Mouse (Mus musculus) brain, adult 2 months (tissue): Measurements from ENCODE around the gene Nsun5.
A peak's percentile ranks its signal among the peaks of the same experiment; 100 is the strongest.
"Not testable (repeated sequence)": the region's sequence is repeated elsewhere in the genome, so short reads cannot be mapped to it uniquely, and the experiment has no call there.

Experiments used
- DNase-seq: peaks from one replicate; pipeline ENCODE4 v3.0.0; 2011; ENCODE audit warnings: low read depth, low spot score

The Nsun5 gene

DNA sequence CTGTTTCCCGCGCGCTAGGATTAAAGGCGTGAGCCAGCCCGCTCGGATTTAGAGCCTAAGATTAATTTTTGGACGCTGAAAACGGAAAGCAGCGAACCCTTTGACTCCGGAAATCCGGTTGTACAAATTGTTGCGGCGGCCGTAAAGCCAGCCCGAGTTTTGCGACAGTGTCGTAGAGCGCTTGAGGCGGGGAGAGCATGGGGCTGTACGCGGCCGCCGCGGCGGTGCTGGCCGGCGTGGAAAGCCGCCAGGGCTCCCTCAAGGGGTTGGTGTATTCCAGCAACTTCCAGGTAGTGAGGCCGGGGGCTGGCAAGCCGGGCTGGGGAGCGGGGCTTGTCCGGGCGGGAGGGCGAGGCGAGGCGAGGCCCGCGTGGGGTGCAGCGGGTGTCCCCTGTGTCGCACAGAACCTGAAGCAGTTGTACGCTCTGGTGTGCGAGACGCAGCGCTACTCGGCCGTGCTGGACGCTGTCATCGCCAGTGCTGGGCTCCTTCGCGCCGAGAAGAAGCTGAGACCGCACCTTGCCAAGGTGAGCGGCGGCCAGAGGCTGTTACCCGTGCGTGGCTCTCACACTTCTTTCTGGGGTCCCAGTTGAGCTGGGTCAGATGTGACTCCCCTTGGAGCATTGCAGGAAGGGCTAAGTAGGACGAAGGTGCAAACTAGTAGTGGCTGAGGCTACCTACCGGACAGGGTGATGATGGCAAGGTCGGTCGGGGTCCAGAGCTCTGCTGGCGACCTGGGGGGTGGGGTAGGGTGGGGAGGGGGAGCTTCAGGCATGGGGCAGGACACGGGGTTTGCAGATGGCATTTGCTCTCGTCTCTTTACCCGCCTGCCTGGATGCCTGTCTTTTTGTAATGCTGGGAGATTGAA lies at the start of gene Nsun5:
Gene Nsun5, plus strand, starts transcription at position 167 of the 868 bp plus-strand sequence.
- DNase-seq: peak; percentile 98

- DNase-seq: no peak
These were observed 47.6 kb upstream of the Nsun5 start for GRCm38 (mm10) chr5:135322197-135322596.

GRCm38 (mm10) chr5:135326121-135326659 lies 43.6 kb upstream of the Nsun5 start:
- peak; percentile 41 for DNase-seq

DNA sequence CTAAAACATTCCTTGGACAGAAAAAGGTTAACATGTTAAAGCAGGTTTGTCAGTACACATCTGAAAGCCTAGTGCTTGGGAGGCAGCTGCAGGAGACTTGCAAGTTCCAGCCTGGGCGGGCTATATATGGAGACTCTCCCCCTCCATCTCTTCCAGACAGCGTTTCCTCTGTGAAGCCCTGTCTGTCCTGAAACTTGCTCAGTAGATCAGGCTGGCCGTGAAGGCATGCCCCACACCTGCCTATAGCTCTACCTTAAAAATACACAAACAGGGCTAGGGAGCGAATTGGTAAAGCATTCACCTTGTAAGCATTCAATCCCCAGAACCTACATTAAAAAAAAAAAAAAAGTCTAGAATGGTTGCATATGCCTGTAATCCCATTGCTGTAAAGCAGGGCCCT lies 40.3 kb upstream of the Nsun5 start:
- no peak for DNase-seq

DNA sequence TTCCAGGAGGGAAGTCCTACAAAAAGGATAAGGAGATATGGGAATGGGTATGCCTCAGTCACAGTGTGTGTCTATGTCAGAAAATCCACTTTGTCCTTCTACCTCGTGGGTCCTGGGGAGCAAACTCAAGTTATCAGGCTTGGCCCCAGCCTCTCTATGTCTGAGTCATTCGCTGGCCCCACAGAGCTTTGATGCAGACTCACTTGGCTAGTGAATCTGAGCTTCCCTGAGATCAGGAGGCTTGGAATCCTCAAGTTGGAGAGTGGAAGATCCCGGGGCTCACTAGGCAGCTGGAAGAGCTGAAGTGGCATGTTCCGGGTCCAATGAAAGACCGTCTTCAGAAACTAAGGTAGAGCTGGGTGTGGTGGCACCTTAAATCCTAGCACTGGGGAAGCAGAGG lies 39.6 kb upstream of the Nsun5 start:
- no peak for DNase-seq

GRCm38 (mm10) chr5:135331161-135331560 lies 38.6 kb upstream of the Nsun5 start:
- DNase-seq: no peak

DNA sequence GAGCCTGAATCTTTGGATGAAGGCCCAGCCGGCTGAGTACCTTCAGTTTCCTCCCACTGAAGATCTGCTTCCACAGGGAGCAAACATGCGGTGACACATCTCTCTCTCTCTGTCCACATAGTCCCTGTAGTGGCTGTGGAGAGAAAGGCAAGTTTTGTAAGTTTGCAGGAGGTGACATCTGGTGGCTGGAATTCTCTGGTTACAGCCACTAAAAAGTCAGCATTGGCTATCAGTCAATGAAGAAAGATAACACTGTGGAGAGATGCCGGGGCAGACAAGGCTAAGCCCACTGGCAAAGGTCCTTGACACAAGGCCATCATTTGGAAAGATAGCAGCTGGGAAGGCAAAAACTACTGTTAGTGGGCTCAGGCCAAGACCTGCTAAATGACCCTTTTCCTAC lies 32.2 kb upstream of the Nsun5 start:
- DNase-seq: peak; percentile 24

DNA sequence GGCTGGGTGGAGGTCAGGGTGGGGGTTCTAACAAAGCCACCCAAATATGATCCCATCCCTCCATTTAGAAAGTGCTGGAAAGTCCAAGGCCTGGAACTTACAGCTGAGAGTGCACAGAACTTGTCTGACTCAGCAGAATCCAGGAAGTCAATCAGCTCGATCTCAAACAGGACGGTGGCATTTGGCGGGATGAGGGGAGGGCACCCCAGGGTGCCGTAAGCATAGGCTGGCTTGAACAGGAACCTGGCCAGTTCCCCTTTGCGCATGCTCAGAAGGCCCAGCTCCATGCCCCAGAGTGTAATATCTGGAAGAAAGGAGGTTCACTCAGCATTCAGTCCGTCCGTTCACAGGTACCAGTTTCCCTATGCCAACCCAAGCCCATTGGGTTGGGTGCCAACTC lies 23.8 kb upstream of the Nsun5 start:
- DNase-seq: no peak

DNA sequence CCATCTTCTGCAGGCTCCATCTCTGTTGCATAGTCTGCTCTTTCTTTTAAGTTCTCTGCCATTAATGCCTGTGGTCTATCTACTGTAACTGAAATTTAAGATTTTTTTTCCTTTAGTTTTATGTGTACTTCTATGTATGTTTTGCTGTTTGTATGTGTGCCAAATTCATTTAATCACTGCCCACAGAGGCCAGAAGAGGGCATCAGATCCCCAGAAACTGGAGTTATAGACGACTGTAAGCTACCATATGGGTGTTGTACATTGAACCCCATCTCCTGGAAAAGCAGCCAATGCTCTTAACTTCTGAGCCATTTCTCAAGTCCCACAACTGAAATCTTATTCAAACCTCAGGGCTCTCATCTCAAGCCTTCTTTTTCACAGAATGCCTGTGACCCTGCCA lies 23.3 kb upstream of the Nsun5 start:
- no peak for DNase-seq

DNA sequence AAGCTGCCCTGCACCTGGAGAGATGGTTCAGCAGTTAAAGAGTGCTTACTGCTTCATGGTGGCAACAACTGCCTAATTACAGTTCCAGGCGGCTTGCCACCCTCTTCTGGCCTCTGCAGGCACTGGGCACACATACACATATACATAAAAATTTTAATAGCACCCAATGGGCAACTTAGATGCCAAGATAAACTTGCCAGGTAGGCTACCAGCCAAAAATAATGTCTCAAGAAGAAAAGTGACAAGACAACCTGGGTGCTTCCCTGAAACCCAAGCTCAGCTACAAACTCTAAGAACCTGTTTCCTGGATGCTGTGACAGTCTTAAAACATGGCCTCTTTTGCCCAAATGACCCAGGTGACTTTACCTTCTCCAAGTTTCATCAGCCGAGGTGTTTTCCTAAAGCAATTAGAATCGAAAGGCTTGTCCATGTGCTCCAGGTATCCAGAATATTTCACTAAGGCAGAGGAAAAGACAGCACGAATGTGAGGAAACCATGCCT lies 22.2 kb upstream of the Nsun5 start:
- no peak for DNase-seq

DNA sequence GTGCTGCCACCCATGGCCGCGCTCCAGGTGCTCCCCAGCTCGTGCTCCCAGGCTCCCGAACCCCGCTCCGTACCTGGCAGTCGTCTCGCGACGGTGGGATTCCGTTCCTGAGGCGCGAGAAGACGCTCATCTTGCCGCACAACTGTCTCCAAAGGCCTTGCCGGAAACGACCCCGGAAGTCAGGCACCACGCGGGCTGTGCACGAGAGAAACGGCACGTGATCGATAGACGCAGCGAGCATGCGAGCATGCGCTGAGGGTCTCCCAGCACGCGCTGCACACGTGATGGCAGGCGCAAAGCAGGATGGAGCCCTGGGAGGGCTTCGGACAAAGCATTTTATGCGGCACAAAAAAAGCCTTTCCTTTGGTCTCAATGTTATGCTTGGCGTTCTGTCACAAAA lies 19.9 kb upstream of the Nsun5 start, which contains the start of gene Fkbp6:
Gene Fkbp6, minus strand, starts transcription at position 183 of the 400 bp plus-strand sequence.
- no peak for DNase-seq

GRCm38 (mm10) chr5:135351606-135352005 lies 18.1 kb upstream of the Nsun5 start:
- no peak for DNase-seq

- no peak for DNase-seq
These were observed 16.8 kb upstream of the Nsun5 start, which contains the start of gene Trim50 for GRCm38 (mm10) chr5:135352995-135353394. TSS of gene Trim50 (plus strand) at chr5:135353295.

GRCm38 (mm10) chr5:135353564-135353963 lies 16.2 kb upstream of the Nsun5 start:
- DNase-seq: no peak

- DNase-seq: no peak
These were observed 13.7 kb upstream of the Nsun5 start for GRCm38 (mm10) chr5:135356090-135356489.

DNA sequence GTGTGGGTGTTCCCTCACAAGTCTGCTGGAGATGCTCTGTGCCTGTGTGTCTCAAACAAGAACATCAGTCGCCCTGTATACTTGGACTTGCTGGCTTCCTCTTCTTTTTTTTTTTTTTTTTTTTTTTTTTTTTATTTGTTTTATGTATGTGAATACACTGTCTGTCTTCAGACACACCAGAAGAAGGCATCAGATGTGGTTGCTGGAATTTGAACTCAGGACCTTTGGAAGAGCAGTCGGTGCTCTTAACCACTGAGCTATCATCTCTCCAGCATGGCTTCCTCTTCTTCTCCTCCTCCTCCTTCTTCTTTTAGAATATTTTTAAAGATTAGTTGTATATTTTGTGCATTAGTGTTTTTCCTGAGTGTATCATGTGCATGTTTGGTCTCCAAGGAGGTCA lies 12.2 kb upstream of the Nsun5 start:
- DNase-seq: no peak

- no peak for DNase-seq
These were observed 10.0 kb upstream of the Nsun5 start for GRCm38 (mm10) chr5:135359772-135360171.

GRCm38 (mm10) chr5:135362572-135362971 lies 7.2 kb upstream of the Nsun5 start:
- DNase-seq: no peak

DNA sequence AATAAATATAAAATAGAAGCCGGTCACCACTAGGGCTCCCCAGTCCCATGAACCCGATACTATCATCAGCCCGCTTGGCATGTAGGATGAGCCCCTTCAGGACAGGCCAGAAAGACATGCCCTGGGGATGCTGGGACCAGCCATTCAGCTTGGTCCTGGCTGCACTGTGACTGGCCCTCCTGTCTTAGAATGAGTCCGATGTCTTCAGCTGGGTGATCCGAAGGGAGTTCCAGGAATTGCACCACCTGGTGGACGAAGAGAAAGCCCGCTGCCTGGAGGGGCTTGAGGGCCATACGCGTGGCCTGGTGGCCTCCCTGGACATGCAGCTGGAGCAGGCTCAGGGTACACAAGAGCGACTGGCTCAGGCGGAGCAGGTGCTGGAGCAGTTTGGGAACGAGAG lies 6.2 kb upstream of the Nsun5 start:
- peak; percentile 35 for DNase-seq

DNA sequence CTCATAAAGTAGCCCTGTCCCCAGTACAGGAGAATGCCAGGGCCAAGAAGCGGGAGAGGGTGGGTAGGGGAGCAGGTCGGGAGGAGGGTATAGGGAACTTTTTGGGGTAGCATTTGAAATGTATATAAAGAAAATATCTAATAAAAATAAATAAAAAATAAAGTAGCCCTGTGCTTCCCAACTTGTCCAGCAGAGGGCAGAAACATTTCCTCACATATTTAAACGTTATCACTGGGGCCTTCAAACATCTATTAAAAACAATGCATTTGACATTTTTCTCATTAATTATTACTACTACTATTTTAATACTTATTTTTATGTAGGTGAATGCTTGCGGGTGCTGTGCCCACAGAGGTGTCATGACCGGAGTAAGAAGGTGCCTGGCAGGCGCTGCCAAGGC lies 1.9 kb upstream of the Nsun5 start:
- DNase-seq: no peak

GRCm38 (mm10) chr5:135368312-135368711 lies 1.4 kb upstream of the Nsun5 start:
- DNase-seq: no peak

GRCm38 (mm10) chr5:135369196-135369595 lies 557 bp upstream of the Nsun5 start:
- DNase-seq: not testable (repeated sequence)

GRCm38 (mm10) chr5:135371195-135371594 lies 1.4 kb downstream of the Nsun5 start:
- DNase-seq: no peak
